Mouse (Mus musculus): ENCODE measurements around the gene Klhl5. TPM values are rescaled to one million over a fixed set of nuclear protein-coding genes. Genes with fewer than 3 reads are reported as not detected.

The Klhl5 gene
- total RNA-seq, 2 experiments from 2014 or later, result 6.4 to 22.2 TPM

GRCm38 (mm10) chr5:65178477-65178876 is 71.1 kb downstream of the Klhl5 start:
- ATAC-seq (replicated peaks; ENCODE audit: low FRiP score, poor library complexity, severe bottlenecking), result no peak

DNA sequence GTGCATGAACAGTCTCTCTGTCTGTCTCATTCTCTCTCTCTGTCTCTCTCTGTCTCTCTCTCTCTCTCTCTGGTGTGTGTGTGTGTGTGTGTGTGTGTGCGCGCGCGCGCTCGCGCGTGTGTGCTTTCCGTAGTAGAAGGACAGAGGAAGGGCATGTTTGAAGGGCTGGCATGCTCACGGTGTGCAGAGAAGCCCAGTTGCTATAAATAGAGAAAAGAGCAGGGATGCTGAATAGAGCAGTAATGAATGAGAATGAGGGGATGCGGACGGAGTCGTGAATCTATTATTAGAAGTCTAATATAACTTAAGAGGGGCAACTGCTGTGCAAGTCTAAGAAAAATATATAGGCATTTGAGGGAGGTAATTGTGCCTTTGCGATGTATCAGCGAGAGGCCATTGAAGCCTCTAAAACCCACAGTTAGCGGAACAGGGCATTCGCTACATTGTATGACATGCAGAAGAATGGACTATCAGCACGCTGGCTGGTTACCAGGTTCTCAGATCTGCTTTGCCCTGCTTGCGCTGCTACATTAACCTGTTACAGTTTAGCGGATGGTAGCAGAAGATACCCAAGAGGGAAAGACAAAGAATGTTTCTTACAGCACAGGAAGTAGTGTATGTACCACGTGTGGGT is 73.9 kb downstream of the Klhl5 start:
- ATAC-seq (replicated peaks; ENCODE audit: low FRiP score, poor library complexity, severe bottlenecking), result no peak

DNA sequence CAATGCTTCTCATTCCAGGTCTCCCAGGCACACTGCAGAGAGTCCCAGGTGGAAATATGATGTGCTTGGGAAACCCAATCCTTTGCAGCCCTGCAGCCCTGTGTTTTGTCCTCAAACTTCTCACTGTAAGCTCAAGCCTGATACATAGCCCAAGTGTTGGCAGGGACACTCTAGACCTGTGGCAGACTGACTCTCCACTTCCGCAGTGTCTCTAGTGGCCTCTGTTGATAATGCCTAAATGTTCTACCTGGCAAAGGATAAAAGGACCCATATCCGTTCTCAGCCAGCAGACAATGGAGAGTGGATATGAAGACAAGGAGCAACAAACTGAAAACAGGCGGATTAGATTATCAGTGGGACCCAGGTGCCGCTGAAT is 74.4 kb downstream of the Klhl5 start:
- ATAC-seq (replicated peaks; ENCODE audit: low FRiP score, poor library complexity, severe bottlenecking), result no peak

- ATAC-seq (replicated peaks; ENCODE audit: low FRiP score, poor library complexity, severe bottlenecking), result no peak
Measured at GRCm38 (mm10) chr5:65182268-65182667, 74.9 kb downstream of the Klhl5 start.

DNA sequence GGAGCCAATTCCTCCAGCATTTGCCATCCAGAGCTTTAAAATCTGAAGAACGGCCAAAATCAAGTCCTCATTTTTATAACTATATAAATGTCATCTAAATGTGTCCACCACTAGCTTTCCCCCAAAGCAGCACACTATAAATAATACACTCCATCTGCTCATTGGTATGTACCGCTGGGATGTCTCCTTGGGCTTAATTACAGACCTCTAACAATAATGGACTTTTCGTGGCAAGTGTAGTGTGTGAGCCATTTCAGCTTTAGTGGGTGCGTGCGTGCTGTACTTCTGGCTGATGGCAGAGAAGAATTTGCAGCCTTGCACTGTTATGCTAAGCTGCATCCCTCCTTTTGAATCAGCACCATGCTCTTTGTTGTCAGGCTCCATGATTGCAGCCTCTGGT is 84.3 kb downstream of the Klhl5 start:
- no peak for ATAC-seq (replicated peaks; ENCODE audit: low FRiP score, poor library complexity, severe bottlenecking)

GRCm38 (mm10) chr5:65194441-65194840 is 87.1 kb downstream of the Klhl5 start:
- no peak for ATAC-seq (replicated peaks; ENCODE audit: low FRiP score, poor library complexity, severe bottlenecking)

GRCm38 (mm10) chr5:65199346-65200128 is 92.2 kb downstream of the Klhl5 start, which contains the start of gene Wdr19:
Gene Wdr19, plus strand, starts transcription at chr5:65199696.
- ATAC-seq (replicated peaks; ENCODE audit: low FRiP score, poor library complexity, severe bottlenecking), result peak; percentile 100

DNA sequence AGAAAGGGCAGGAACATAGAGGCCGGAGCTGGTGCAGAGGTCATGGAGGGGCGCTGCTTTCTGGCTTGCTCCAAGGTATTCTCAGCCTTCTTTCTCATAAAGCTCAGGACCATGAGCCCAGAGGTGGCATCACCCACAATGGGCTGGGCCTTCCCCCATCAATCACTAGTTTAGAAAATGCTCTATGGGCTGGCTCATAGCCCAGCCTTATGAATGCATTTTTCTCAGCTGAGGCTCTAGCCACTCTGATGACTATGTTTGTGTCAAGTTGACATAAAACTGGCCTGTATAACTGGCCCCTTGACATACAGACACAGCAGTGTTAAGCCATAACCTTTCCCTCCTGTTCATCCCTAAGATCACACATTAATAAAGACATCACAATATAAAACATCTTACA is 97.4 kb downstream of the Klhl5 start:
- ATAC-seq (replicated peaks; ENCODE audit: low FRiP score, poor library complexity, severe bottlenecking), result no peak

- ATAC-seq (replicated peaks; ENCODE audit: low FRiP score, poor library complexity, severe bottlenecking), result 0 out of 2 replicates have a peak, but pooled peaks have one; percentile 25
Measured at GRCm38 (mm10) chr5:65213321-65213720, 106.0 kb downstream of the Klhl5 start.

Other genes with a start within 250 kb of the Klhl5 start
- 2.9 and 6.5 TPM in 2 replicates for gene Tlr1, start 174.0 kb upstream of the Klhl5 start, total RNA-seq (2015; ENCODE audit: low replicate concordance)
- 0.64 and 2.4 TPM in 2 replicates for gene Tlr1, start 174.0 kb upstream of the Klhl5 start, total RNA-seq (2017; ENCODE audit: low replicate concordance)
- 10.9 TPM in 1 of 2 replicates, not detected in the other for gene Tlr6, start 147.4 kb upstream of the Klhl5 start, total RNA-seq (2015; ENCODE audit: low replicate concordance)
- gene Tlr6, start 147.4 kb upstream of the Klhl5 start, total RNA-seq (2017; ENCODE audit: low replicate concordance), result 0.51 TPM in 1 of 2 replicates, not detected in the other
- 2.5 TPM in 1 of 2 replicates, not detected in the other for gene Fam114a1, start 137.5 kb upstream of the Klhl5 start, total RNA-seq (2015; ENCODE audit: low replicate concordance)
- 1.5 and 1.8 TPM in 2 replicates for gene Fam114a1, start 137.5 kb upstream of the Klhl5 start, total RNA-seq (2017; ENCODE audit: low replicate concordance)
- gene Tmem156, start 15.4 kb upstream of the Klhl5 start, total RNA-seq (2015; ENCODE audit: low replicate concordance), result 2.5 and 4.0 TPM in 2 replicates
- gene Tmem156, start 15.4 kb upstream of the Klhl5 start, total RNA-seq (2017; ENCODE audit: low replicate concordance), result 2.1 and 16.3 TPM in 2 replicates
- 0.42 and 2.2 TPM in 2 replicates for gene Wdr19, start 92.2 kb downstream of the Klhl5 start, total RNA-seq (2015; ENCODE audit: low replicate concordance)
- gene Wdr19, start 92.2 kb downstream of the Klhl5 start, total RNA-seq (2017; ENCODE audit: low replicate concordance), result 0.13 and 0.61 TPM in 2 replicates
- gene Rfc1, start 228.1 kb downstream of the Klhl5 start, total RNA-seq (2015; ENCODE audit: low replicate concordance), result 43.2 and 56.2 TPM in 2 replicates
- gene Rfc1, start 228.1 kb downstream of the Klhl5 start, total RNA-seq (2017; ENCODE audit: low replicate concordance), result 43.8 and 79.5 TPM in 2 replicates
- not detected in 2 replicates for gene Klb, start 240.8 kb downstream of the Klhl5 start, total RNA-seq (2015; ENCODE audit: low replicate concordance)
- not detected in 2 replicates for gene Klb, start 240.8 kb downstream of the Klhl5 start, total RNA-seq (2017; ENCODE audit: low replicate concordance)